Mouse (Mus musculus) liver, embryonic 15.5 days (tissue): ENCODE measurements at regions not wholly inside any gene's neighbourhood (a gene's known extent, or its start where the extent isn't known, plus 50 kb on each side); places are given as distances from the start of the nearest gene placed in this dataset.

Experiments used
- ATAC-seq: fragments of 200-750 bp; cut with Nextera tagmentation; 2 replicates; pipeline ENCODE4 v1.8.0; 2017; ENCODE audit warnings: moderate number of reproducible peaks, mild to moderate bottlenecking, moderate library complexity; ENCODE audit not compliant: insufficient read depth
- H3K27ac ChIP-seq: fragments of 300-500 bp; sonication (generic); replicated peaks from 2 replicates; pipeline ENCODE4 v1.5.1; 2015; ENCODE audit warnings: mild to moderate bottlenecking, inconsistent platforms
- H3K27me3 ChIP-seq: fragments of 300-500 bp; sonication (generic); 2 replicates; pipeline ENCODE4 v1.6.1; 2015; ENCODE audit warnings: mild to moderate bottlenecking, inconsistent platforms
- H3K36me3 ChIP-seq: fragments of 300-500 bp; sonication (generic); replicated peaks from 2 replicates; pipeline ENCODE4 v1.6.1; 2015; ENCODE audit warnings: moderate library complexity, mild to moderate bottlenecking, inconsistent platforms
- H3K4me1 ChIP-seq: fragments of 300-500 bp; sonication (generic); replicated peaks from 2 replicates; pipeline ENCODE4 v1.6.1; 2015; ENCODE audit warnings: inconsistent platforms
- H3K4me2 ChIP-seq: fragments of 300-500 bp; sonication (generic); 2 replicates; pipeline ENCODE4 v1.6.1; 2015; ENCODE audit warnings: moderate library complexity, mild to moderate bottlenecking, inconsistent platforms
- H3K4me3 ChIP-seq: fragments of 300-500 bp; sonication (generic); replicated peaks from 2 replicates; pipeline ENCODE4 v1.5.1; 2015; ENCODE audit warnings: mild to moderate bottlenecking, inconsistent platforms
- H3K9ac ChIP-seq: fragments of 300-500 bp; sonication (generic); 2 replicates; pipeline ENCODE4 v1.6.1; 2015; ENCODE audit warnings: moderate library complexity, mild to moderate bottlenecking, inconsistent platforms
- H3K9me3 ChIP-seq: fragments of 300-500 bp; sonication (generic); replicated peaks from 2 replicates; pipeline ENCODE4 v1.6.1; 2016; ENCODE audit warnings: inconsistent platforms
- WGBS: fragments of 180-500 bp; shearing (Covaris S2); methylation state at CpG from one replicate; pipeline ENCODE4 v1.1.7; 2015; ENCODE audit warnings: mixed read lengths; ENCODE audit not compliant: insufficient replicate concordance; 5-methylcytosine and 5-hydroxymethylcytosine counted together

- Histone ChIP-seq H3K27ac (no peak overlapping the region), H3K9me3 (no peaks in the 10 kb centered on the region), H3K36me3 (no peaks in the 10 kb centered on the region), H3K4me1 (no peaks in the 10 kb centered on the region), H3K4me3 (no peak overlapping the region), H3K9ac (no peak overlapping the region), H3K27me3 (no peaks in the 10 kb centered on the region), H3K4me2 (no peak overlapping the region)
- no peak for ATAC-seq
- 28% methylated on average over 13 of the region's 13 CpGs for WGBS
These were observed 62.9 kb downstream of the Amer3 start for GRCm38 (mm10) chr1:34642304-34642893.

DNA sequence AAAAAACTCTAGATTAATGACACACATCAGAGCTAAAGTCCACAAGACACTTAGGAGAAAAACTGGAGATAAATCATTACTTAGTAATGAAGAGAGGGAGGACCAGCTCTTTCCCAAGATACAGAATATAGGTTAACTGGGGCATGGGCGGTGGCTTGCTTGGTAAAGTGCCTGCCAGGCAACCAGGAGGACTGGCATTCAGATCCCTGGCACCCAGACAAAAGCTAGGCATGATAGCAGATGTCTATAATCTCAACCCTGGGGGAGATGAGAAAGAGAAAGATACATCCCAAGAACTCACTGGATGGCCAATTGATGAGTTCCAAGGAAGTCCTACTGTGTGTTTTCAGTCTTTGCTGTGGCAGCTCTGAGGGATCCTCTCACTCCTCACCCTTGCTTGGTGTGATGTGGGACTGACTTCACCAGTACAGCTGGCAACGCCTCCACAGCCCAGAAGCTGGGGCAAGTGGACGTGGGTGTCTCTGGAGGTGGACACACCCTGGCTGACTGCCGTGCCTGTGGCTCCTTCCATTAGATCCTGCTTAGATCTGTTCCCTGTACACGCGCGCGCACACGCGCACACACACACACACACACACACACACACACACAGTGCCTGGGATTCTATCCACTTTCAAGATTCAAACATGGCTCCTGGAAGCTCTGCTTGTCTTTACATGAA is 74.6 kb downstream of the Amer3 start:
- no peaks in the 10 kb centered on the region for H3K9me3 ChIP-seq
- 78% methylated on average over 10 of the region's 10 CpGs for WGBS
- ATAC-seq: no peak

GRCm38 (mm10) chr1:34657481-34657880 is 78.0 kb downstream of the Amer3 start:
- no peaks in the 10 kb centered on the region for H3K4me1 ChIP-seq
- no peak overlapping the region for H3K9ac ChIP-seq
- H3K27ac ChIP-seq: no peak overlapping the region
- no peaks in the 10 kb centered on the region for H3K9me3 ChIP-seq
- H3K27me3 ChIP-seq: no peaks in the 10 kb centered on the region
- no peak overlapping the region for H3K4me2 ChIP-seq
- no peaks in the 10 kb centered on the region for H3K36me3 ChIP-seq
- H3K4me3 ChIP-seq: no peak overlapping the region
- no peak for ATAC-seq

More for the DNA sequence above, 74.6 kb downstream of the Amer3 start:
- Histone ChIP-seq H3K9ac (no peak overlapping the region), H3K4me1 (no peaks in the 10 kb centered on the region), H3K4me3 (no peak overlapping the region), H3K27me3 (no peaks in the 10 kb centered on the region), H3K27ac (no peak overlapping the region), H3K4me2 (no peak overlapping the region), H3K36me3 (no peaks in the 10 kb centered on the region)

- no peak overlapping the region for H3K4me3 ChIP-seq
- no peak overlapping the region for H3K4me2 ChIP-seq
- H3K9me3 ChIP-seq: no peaks in the 10 kb centered on the region
- no peak overlapping the region for H3K27ac ChIP-seq
- H3K9ac ChIP-seq: no peak overlapping the region
- H3K27me3 ChIP-seq: no peaks in the 10 kb centered on the region
- H3K36me3 ChIP-seq: no peaks in the 10 kb centered on the region
- H3K4me1 ChIP-seq: no peaks in the 10 kb centered on the region
- 52% methylated on average over 4 of the region's 4 CpGs for WGBS
- no peak for ATAC-seq
These were observed 84.6 kb downstream of the Amer3 start for GRCm38 (mm10) chr1:34663875-34664547.

- no peak overlapping the region for H3K4me3 ChIP-seq
- no peak overlapping the region for H3K27ac ChIP-seq
- H3K4me2 ChIP-seq: no peak overlapping the region
- H3K9ac ChIP-seq: no peak overlapping the region
- ATAC-seq: no peak
- no peaks in the 10 kb centered on the region for H3K36me3 ChIP-seq
- H3K27me3 ChIP-seq: no peaks in the 10 kb centered on the region
- 68% methylated on average over 11 of the region's 11 CpGs for WGBS
- no peaks in the 10 kb centered on the region for H3K9me3 ChIP-seq
- H3K4me1 ChIP-seq: no peaks in the 10 kb centered on the region
These were observed 85.5 kb downstream of the Amer3 start for GRCm38 (mm10) chr1:34664816-34665511.

DNA sequence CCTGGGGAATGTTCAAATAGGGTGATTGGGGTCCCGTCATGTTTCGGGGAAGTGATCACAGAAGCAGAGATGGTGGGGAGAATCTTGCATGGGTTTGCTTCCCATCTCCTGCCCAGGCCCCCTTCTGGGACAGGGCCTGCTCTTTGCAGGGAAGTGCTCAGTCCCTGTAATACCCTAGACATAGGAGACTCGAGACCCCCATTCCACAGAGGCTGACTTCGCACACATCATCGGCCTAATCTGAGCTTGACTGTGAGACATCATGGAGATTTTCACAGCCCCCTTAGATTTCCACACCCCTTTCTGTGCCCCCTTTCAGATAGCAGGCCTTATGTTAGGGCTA is 86.0 kb downstream of the Amer3 start:
- Histone ChIP-seq H3K4me3 (no peak overlapping the region), H3K36me3 (no peaks in the 10 kb centered on the region), H3K4me1 (no peaks in the 10 kb centered on the region), H3K4me2 (no peak overlapping the region), H3K27me3 (no peaks in the 10 kb centered on the region), H3K27ac (no peak overlapping the region), H3K9me3 (no peaks in the 10 kb centered on the region), H3K9ac (no peak overlapping the region)
- 68% methylated on average over 5 of the region's 5 CpGs for WGBS
- ATAC-seq: no peak

DNA sequence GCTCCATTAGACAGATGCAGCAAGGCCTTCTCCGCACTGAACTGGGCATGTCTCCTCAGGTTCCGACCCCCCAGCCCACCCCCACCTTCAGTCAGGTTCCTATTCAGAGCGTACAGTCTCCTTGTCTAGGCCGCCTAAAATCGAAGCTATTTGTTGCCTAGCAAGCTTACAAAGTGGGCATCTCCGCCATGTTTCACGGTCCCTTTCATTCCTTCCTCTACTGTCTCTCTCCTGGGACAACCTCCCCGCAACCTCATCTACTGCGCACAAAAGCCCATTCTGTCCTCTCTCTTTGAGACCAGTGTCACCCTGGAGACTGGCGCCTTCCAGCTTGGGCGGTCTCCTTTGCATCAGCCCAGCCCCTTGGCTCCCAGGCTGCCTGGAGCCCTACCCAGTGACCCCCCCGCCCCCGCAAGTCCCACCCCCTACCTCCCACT is 86.8 kb downstream of the Amer3 start:
- no peak for ATAC-seq
- H3K4me1 ChIP-seq: no peaks in the 10 kb centered on the region
- H3K4me3 ChIP-seq: no peak overlapping the region
- H3K9ac ChIP-seq: no peak overlapping the region
- no peaks in the 10 kb centered on the region for H3K36me3 ChIP-seq
- 70% methylated on average over 13 of the region's 13 CpGs for WGBS
- no peaks in the 10 kb centered on the region for H3K9me3 ChIP-seq
- no peak overlapping the region for H3K4me2 ChIP-seq
- no peak overlapping the region for H3K27ac ChIP-seq
- no peaks in the 10 kb centered on the region for H3K27me3 ChIP-seq

- H3K36me3 ChIP-seq: no peaks in the 10 kb centered on the region
- no peak overlapping the region for H3K4me2 ChIP-seq
- H3K27ac ChIP-seq: no peak overlapping the region
- no peak overlapping the region for H3K4me3 ChIP-seq
- H3K9ac ChIP-seq: no peak overlapping the region
- 33% methylated on average over 12 of the region's 12 CpGs for WGBS
- no peaks in the 10 kb centered on the region for H3K9me3 ChIP-seq
- H3K27me3 ChIP-seq: peaks cover 45% of the 10 kb centered on the region
- no peaks in the 10 kb centered on the region for H3K4me1 ChIP-seq
- ATAC-seq: no peak
These were observed 97.8 kb downstream of the Amer3 start for GRCm38 (mm10) chr1:34677105-34677741.

DNA sequence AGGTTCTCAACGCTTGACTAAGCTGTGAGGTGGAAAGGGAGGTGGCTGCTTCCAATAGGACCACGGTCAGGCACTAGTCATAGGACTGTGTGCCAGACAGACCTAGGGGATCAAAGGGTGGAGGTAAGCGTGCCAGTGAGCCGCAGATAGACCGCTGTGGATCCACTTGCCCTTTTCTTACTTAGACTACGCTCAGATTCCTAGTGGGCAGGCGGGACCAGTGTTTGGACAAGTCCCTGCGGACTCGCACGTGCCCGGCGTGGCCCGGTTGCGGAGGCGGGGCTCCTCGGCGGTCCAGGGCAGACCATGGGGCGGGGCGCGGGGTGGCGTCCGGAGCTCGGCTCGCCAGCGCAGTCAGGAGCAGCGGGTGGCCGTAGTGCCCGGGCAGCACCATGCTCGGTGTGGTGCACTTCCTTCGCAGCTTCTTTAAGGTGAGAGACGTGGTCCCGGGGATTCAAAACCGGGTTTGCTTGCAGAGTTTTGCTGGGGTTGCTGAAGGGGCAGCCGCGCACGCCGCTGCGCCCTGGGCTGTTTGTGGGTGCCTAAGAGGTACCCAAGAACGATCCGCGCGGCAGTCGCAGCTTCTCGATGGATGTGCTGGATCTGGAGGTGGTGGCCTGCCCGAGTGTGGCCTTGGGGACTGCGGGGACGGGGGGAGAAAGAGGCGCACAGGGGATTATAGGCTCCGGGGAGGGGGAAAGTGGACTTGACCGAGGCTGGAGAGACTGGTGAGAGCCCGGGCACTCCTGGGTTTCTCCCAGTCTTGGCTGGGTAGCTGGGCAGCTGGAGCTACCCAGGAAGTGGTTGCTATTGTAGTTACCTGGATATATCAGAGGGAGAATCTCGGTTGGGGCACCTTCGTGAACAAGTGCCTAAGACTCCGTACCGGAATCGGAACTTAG is 98.6 kb downstream of the Amer3 start:
- H3K4me3 ChIP-seq: peak overlapping the region; percentile 25
- 1% methylated on average over 56 of the region's 56 CpGs for WGBS

GRCm38 (mm10) chr1:34678734-34679068 is 99.2 kb downstream of the Amer3 start:
- Histone ChIP-seq H3K4me2 (peak overlapping the region; percentile 50), H3K27ac (no peak overlapping the region), H3K9me3 (no peaks in the 10 kb centered on the region), H3K9ac (no peak overlapping the region), H3K4me1 (no peaks in the 10 kb centered on the region), H3K4me3 (no peak overlapping the region), H3K27me3 (peaks cover 45% of the 10 kb centered on the region), H3K36me3 (no peaks in the 10 kb centered on the region)
- ATAC-seq: no peak
- 1% methylated on average over 9 of the region's 9 CpGs for WGBS

More for the DNA sequence above, 98.6 kb downstream of the Amer3 start:
- H3K9ac ChIP-seq: no peak overlapping the region
- no peaks in the 10 kb centered on the region for H3K9me3 ChIP-seq
- peak overlapping the region; percentile 50 for H3K4me2 ChIP-seq
- no peak overlapping the region for H3K27ac ChIP-seq
- ATAC-seq: no peak
- peaks cover 45% of the 10 kb centered on the region for H3K27me3 ChIP-seq
- H3K36me3 ChIP-seq: no peaks in the 10 kb centered on the region
- no peaks in the 10 kb centered on the region for H3K4me1 ChIP-seq
